Mouse (Mus musculus): ENCODE data around the gene Cygb. TPM values are rescaled to one million over a fixed set of nuclear protein-coding genes. Genes with fewer than 3 reads are reported as not detected.

Cygb gene
- total and polyA plus RNA-seq, 3 experiments = not detected

DNA sequence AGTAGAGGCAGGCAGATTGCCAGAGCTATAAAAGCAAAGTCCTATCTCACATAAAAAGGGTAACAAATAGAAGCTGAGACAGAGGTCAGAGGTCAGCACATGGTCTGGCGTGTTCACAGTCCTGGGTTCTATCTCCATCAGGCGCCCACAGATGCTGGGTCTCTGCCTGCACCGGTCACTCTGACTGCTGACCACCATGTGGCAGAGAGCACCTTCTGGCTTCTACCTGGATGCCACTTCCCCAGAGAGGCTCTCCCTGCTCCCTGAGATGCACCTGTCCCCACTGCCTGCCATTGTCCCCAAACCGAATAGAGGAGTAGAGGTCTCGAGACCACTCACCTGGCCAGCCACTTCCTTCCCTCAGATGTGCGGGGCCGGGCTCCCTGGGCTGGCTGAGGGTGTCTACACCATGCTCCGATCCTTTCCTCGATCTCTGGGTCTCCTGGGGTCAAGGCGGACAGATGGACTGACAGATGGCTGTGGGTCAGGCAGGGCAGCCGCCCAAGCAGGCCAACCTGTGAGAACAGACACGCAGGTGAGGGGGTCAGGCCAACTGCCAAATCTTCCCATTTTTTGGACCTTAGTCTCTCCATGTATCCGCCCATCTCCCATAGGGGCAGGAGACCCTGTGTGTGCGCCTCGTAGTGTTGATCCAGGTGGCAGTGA, 44.0 kb downstream of the Cygb start:
- H3K27ac ChIP-seq (ENCODE audit: insufficient read depth, low read depth) = no peak overlapping the region
- TF ChIP-seq CHD1 (IDR thresholded peaks at IDR 0.05; ENCODE audit: low read depth, low read length) = no peak
- no peak for TF ChIP-seq PAX5 (IDR thresholded peaks at IDR 0.05; ENCODE audit: low read length)
- TF ChIP-seq RAD21 (IDR thresholded peaks at IDR 0.05; ENCODE audit: low read depth, low read length) = no peak
- TF ChIP-seq USF1 (IDR thresholded peaks at IDR 0.05; ENCODE audit: low read depth, low read length) = no peak
- TF ChIP-seq ZC3H11A (IDR thresholded peaks at IDR 0.05; ENCODE audit: low read depth, low read length) = no peak
- no peak for TF ChIP-seq MEF2A (IDR thresholded peaks at IDR 0.05; ENCODE audit: borderline replicate concordance, low read depth, low read length)
- TF ChIP-seq ZMIZ1 (IDR thresholded peaks at IDR 0.05; ENCODE audit: low read depth, low read length) = no peak
- TF ChIP-seq CHD2 (IDR thresholded peaks at IDR 0.05; ENCODE audit: low read length) = no peak
- TF ChIP-seq USF2 (conservative IDR thresholded peaks at IDR 0.05; ENCODE audit: low read depth, low read length) = no peak
- TF ChIP-seq MAFK (IDR thresholded peaks at IDR 0.05; ENCODE audit: insufficient replicate concordance, low read length) = no peak
- no peak for TF ChIP-seq POLR2AphosphoS2 (IDR thresholded peaks at IDR 0.05; ENCODE audit: low read depth, low read length)
- TF ChIP-seq BHLHE40 (IDR thresholded peaks at IDR 0.05; ENCODE audit: low read depth, low read length) = no peak
- no peak for TF ChIP-seq IRF4 (IDR thresholded peaks at IDR 0.05; ENCODE audit: low read depth, low read length)
- TF ChIP-seq KAT2A (IDR thresholded peaks at IDR 0.05; ENCODE audit: insufficient replicate concordance, low read length) = no peak
- no peak for TF ChIP-seq MYC (IDR thresholded peaks at IDR 0.05; ENCODE audit: low read depth, low read length)
- TF ChIP-seq ZNF384 (IDR thresholded peaks at IDR 0.05; ENCODE audit: low read depth, low read length) = no peak
- TF ChIP-seq MAZ (IDR thresholded peaks at IDR 0.05; ENCODE audit: low read depth, low read length) = no peak
- TF ChIP-seq ETS1 (conservative IDR thresholded peaks at IDR 0.05; ENCODE audit: low read depth, low read length) = no peak
- TF ChIP-seq NELFE (IDR thresholded peaks at IDR 0.05; ENCODE audit: low read depth, low read length) = no peak
- no peak for TF ChIP-seq TBP (conservative IDR thresholded peaks at IDR 0.05; ENCODE audit: low read depth, low read length)
- H3K9me3 ChIP-seq (replicated peaks; ENCODE audit: low read length) = peaks cover 4% of the 10 kb centered on the region
- no peaks in the 10 kb centered on the region for H3K79me2 ChIP-seq (replicated peaks; ENCODE audit: control insufficient read depth, extremely low read depth, insufficient read depth, poor library complexity, severe bottlenecking)
- DNase-seq (ENCODE audit: extremely low read depth) = no peak
- H3K36me3 ChIP-seq (replicated peaks in 1 of 2; ENCODE audit: control insufficient read depth in 1 of 2, insufficient read depth in 1 of 2, low read length in 1 of 2) = peaks cover 37 to 71% of the 10 kb centered on the region in 2 experiments
- peaks cover 13 to 68% of the 10 kb centered on the region in 2 experiments for H3K4me1 ChIP-seq (ENCODE audit: control insufficient read depth in 1 of 2, insufficient read depth in 2 of 2)
- H3K4me3 ChIP-seq (replicated peaks in 1 of 3; ENCODE audit: low read depth in 2 of 3, low read length in 2 of 3, poor library complexity in 1 of 3) = no peak overlapping the region
- H3K9ac ChIP-seq (ENCODE audit: insufficient read depth, low read depth) = no peak overlapping the region
- no peaks in the 10 kb centered on the region for H3K27me3 ChIP-seq (replicated peaks)
- in situ Hi-C loops (cut with MboI; ENCODE audit: low pct_ligation_motif_present, low pct_unique_long_range_greater_than_20kb, low sequenced_read_pairs) (no loop called here), dilution Hi-C loops (cut with MboI; ENCODE audit: extremely low pct_ligation_motif_present, extremely low pct_unique_long_range_greater_than_20kb, low sequenced_read_pairs) (no loop called here)
- no peak overlapping the region for H3K4me2 ChIP-seq (ENCODE audit: insufficient read depth, low read depth, poor library complexity, severe bottlenecking)

DNA sequence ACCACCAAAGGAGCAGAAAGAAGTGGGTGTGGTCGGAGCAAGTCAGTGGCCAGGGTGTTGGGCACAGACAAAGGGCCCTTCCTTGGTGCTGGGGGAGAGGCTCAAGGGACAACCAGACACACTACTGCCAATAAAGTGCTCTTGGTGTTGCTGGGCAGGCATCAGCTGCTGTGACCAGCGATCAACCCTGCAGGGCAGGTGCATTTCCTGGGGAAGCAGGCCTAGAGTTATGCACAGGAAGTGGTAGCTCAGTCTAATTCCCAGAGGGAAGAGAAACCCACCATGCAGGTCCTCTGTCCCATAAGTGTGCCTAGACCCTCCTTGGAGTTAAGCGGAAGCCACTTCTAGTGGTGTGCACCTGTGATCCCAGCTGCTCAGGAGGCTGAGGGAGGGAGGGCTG, 46.4 kb downstream of the Cygb start:
- TF ChIP-seq KAT2A (IDR thresholded peaks at IDR 0.05; ENCODE audit: insufficient replicate concordance, low read length) = no peak
- no peak for TF ChIP-seq BHLHE40 (IDR thresholded peaks at IDR 0.05; ENCODE audit: low read depth, low read length)
- TF ChIP-seq NRF1 (IDR thresholded peaks at IDR 0.05; ENCODE audit: low read depth, low read length) = no peak
- no peak for TF ChIP-seq IRF4 (IDR thresholded peaks at IDR 0.05; ENCODE audit: low read depth, low read length)
- no peak for TF ChIP-seq JUND (conservative IDR thresholded peaks at IDR 0.05; ENCODE audit: low read depth, low read length)
- TF ChIP-seq MAZ (IDR thresholded peaks at IDR 0.05; ENCODE audit: low read depth, low read length) = no peak
- TF ChIP-seq SMC3 (IDR thresholded peaks at IDR 0.05; ENCODE audit: low read depth, low read length) = no peak
- TF ChIP-seq MAX (IDR thresholded peaks at IDR 0.05; ENCODE audit: low read length) = no peak
- H3K4me2 ChIP-seq (ENCODE audit: insufficient read depth, low read depth, poor library complexity, severe bottlenecking) = no peak overlapping the region
- no peaks in the 10 kb centered on the region for H3K27me3 ChIP-seq (replicated peaks)
- no peak overlapping the region for H3K9ac ChIP-seq (ENCODE audit: insufficient read depth, low read depth)
- in situ Hi-C loops (cut with MboI; ENCODE audit: low pct_ligation_motif_present, low pct_unique_long_range_greater_than_20kb, low sequenced_read_pairs) (no loop called here), dilution Hi-C loops (cut with MboI; ENCODE audit: extremely low pct_ligation_motif_present, extremely low pct_unique_long_range_greater_than_20kb, low sequenced_read_pairs) (no loop called here)
- peaks cover 13 to 56% of the 10 kb centered on the region in 2 experiments for H3K4me1 ChIP-seq (ENCODE audit: control insufficient read depth in 1 of 2, insufficient read depth in 2 of 2)
- H3K27ac ChIP-seq (ENCODE audit: insufficient read depth, low read depth) = no peak overlapping the region
- H3K9me3 ChIP-seq (replicated peaks; ENCODE audit: low read length) = no peaks in the 10 kb centered on the region
- no peak overlapping the region for H3K4me3 ChIP-seq (replicated peaks in 1 of 3; ENCODE audit: low read depth in 2 of 3, low read length in 2 of 3, poor library complexity in 1 of 3)
- H3K79me2 ChIP-seq (replicated peaks; ENCODE audit: control insufficient read depth, extremely low read depth, insufficient read depth, poor library complexity, severe bottlenecking) = no peaks in the 10 kb centered on the region
- H3K36me3 ChIP-seq (replicated peaks in 1 of 2; ENCODE audit: control insufficient read depth in 1 of 2, insufficient read depth in 1 of 2, low read length in 1 of 2) = peaks cover 58 to 76% of the 10 kb centered on the region in 2 experiments
- DNase-seq (ENCODE audit: extremely low read depth) = no peak
